Mouse (Mus musculus): ENCODE results near the gene Pknox1. TPM values are rescaled to one million over a fixed set of nuclear protein-coding genes. Genes with fewer than 3 reads are reported as not detected.
"Not testable (repeated sequence)": the region's sequence is repeated elsewhere in the genome, so short reads cannot be mapped to it uniquely, and the experiment has no call there.

The Pknox1 gene
- total RNA-seq, 2 experiments from 2014 or later: 14.3 to 16.2 TPM

GRCm38 (mm10) chr17:31607256-31607951 is 42.9 kb downstream of the Pknox1 start:
- intact Hi-C loops (cut with DNase I): no loop called here
- no peak overlapping the region for H3K4me3 ChIP-seq
- no peak for TF ChIP-seq CTCF (IDR thresholded peaks at IDR 0.05)
- no peak overlapping the region for H3K27ac ChIP-seq
- DNase-seq (ENCODE audit: extremely low spot score in 1 of 2, low spot score in 2 of 2): no peak

DNA sequence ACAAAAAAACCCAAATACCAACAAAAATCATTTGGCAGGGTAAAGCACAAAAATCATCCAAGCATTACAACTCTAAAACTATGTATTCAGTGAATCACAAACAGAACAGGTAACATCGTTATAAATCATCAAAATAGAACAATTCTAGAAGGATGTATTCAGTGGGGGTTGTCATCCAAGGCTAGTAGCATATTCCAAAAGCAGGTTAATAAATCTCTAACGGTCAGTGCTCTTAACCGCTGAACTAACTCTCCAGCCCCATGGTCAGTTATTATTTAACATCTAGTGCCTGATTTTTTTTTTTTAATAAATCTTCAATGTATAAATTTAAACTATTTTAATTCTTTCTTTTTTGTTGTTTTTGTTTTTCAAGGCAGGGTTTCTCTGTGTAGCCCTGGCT is 44.6 kb downstream of the Pknox1 start:
- DNase-seq (ENCODE audit: extremely low spot score in 1 of 2, low spot score in 2 of 2); intact Hi-C loops (cut with DNase I); H3K27ac ChIP-seq; H3K4me3 ChIP-seq: not testable (repeated sequence)

DNA sequence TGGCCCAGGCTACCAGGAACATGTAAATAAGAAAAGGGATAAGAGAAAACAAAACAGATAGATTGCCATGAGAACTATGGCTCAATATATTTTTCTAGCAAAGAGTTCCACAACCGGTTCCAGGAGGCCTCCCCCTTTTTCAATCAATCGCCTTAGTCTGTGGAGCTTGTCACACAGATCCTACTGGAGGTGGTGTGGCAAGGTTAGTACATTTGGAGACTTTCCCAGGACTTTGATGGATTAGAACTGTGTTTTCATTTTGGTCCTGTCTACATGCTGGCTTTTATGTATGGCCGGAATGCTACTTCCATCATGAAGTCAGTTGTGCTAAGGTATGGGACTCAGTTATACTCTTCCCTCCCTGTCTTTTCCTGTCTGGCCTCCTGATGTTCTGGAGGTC is 45.4 kb downstream of the Pknox1 start:
- TF ChIP-seq CTCF (IDR thresholded peaks at IDR 0.05): no peak
- intact Hi-C loops (cut with DNase I): no loop called here
- H3K27ac ChIP-seq: no peak overlapping the region
- no peak for DNase-seq (ENCODE audit: extremely low spot score in 1 of 2, low spot score in 2 of 2)
- no peak overlapping the region for H3K4me3 ChIP-seq

- intact Hi-C loops (cut with DNase I): no loop called here
- Histone ChIP-seq H3K27ac (no peak overlapping the region), H3K4me3 (no peak overlapping the region)
- TF ChIP-seq CTCF (IDR thresholded peaks at IDR 0.05): no peak
- DNase-seq (ENCODE audit: extremely low spot score in 1 of 2, low spot score in 2 of 2): no peak
Measured at GRCm38 (mm10) chr17:31613086-31613755, 48.7 kb downstream of the Pknox1 start.

GRCm38 (mm10) chr17:31623101-31623500 is 58.6 kb downstream of the Pknox1 start:
- no peak for TF ChIP-seq CTCF (IDR thresholded peaks at IDR 0.05)
- Histone ChIP-seq H3K4me3 (no peak overlapping the region), H3K27ac (no peak overlapping the region)
- DNase-seq (ENCODE audit: extremely low spot score in 1 of 2, low spot score in 2 of 2): no peak
- intact Hi-C loops (cut with DNase I): no loop called here

DNA sequence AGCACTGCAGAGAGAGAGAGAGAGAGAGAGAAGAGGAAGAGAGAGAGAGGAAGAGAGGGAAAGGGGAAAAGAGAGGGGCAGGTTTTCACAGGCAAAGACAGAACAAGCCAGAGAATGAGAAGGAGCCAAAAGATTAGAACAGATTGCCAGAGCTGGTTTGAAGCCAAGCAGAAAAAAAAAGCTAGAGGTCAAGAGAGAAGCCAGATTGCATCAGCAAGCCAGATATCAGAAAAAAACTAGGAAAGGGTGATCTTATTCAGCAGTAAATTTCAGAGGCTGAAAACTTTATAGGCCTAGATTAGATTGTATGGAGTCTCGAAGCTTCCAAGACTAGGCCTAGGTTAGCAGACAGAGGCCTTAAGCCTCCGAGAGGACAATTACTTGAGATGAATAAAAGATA is 63.4 kb downstream of the Pknox1 start:
- TF ChIP-seq CTCF (IDR thresholded peaks at IDR 0.05): no peak
- intact Hi-C loops (cut with DNase I): no loop called here
- no peak for DNase-seq (ENCODE audit: extremely low spot score in 1 of 2, low spot score in 2 of 2)
- H3K4me3 ChIP-seq: no peak overlapping the region
- no peak overlapping the region for H3K27ac ChIP-seq

DNA sequence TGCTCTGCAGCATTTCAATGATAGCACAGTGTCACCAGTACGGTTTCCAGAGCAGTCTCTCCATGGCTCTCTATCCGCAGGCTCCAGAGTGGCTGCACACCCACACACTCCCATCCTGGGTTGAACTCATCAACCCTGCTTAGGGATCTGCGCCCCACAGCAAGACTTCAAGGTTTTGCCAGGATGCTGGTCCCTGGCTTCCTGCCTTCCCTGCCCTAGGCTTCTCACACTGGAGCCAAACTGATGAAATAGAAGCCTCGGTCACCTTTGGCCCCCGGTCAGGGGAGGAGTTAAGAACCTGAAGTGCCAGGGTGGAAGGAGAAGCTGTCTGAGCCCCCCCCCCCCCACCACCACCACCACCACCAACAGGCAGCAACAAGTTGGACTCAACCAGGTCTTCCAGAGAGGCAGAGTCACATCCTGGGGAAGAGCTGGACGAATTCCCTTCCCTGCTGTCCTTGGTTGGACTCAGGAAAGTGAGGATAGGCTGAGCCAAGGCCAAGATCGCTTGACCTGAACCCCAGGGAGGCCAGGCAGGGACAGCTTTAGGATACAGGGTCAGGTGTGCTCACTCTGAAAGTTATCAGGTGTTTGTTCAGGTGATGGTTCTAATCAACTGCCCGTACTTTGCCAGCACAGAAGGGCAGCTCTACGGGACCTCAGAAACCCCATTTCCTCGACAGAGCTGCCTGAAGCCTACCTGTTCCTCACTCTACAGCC is 66.7 kb downstream of the Pknox1 start:
- DNase-seq (ENCODE audit: extremely low spot score in 1 of 2, low spot score in 2 of 2): no peak
- TF ChIP-seq CTCF (IDR thresholded peaks at IDR 0.05): no peak
- H3K4me3 ChIP-seq: no peak overlapping the region
- no peak overlapping the region for H3K27ac ChIP-seq
- intact Hi-C loops (cut with DNase I): no loop called here

DNA sequence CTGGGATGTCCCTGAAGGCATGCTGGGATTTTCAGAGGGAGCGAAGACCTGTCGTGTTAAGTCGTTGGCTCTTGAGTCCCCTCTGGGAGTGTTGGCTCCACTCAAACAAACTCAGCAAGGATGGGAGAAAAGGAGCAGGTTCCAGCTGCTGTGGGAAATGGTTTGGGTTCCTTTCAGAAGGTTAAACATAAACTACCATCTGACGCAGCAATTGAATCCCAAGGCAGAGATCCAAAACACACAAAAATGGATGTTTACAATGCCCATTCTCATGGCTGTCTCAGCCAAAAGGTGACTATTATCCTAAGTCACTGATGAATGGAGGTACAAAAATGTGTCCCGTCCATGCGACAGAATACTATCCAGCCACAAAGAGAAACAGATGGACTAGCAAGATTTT is 68.5 kb downstream of the Pknox1 start:
- no peak overlapping the region for H3K27ac ChIP-seq

GRCm38 (mm10) chr17:31634896-31635295 is 70.4 kb downstream of the Pknox1 start:
- H3K4me3 ChIP-seq: no peak overlapping the region
- no peak for DNase-seq (ENCODE audit: extremely low spot score in 1 of 2, low spot score in 2 of 2)
- intact Hi-C loops (cut with DNase I): no loop called here
- TF ChIP-seq CTCF (IDR thresholded peaks at IDR 0.05): no peak
- no peak overlapping the region for H3K27ac ChIP-seq

More for the DNA sequence above, 68.5 kb downstream of the Pknox1 start:
- no peak overlapping the region for H3K4me3 ChIP-seq
- no peak for TF ChIP-seq CTCF (IDR thresholded peaks at IDR 0.05)
- DNase-seq (ENCODE audit: extremely low spot score in 1 of 2, low spot score in 2 of 2): no peak
- intact Hi-C loops (cut with DNase I): no loop called here

- peak overlapping the region; percentile 47 for H3K4me3 ChIP-seq
- intact Hi-C loops (cut with DNase I): no loop called here
- DNase-seq (ENCODE audit: extremely low spot score in 1 of 2, low spot score in 2 of 2): no peak
- H3K27ac ChIP-seq: no peak overlapping the region
- TF ChIP-seq CTCF (IDR thresholded peaks at IDR 0.05): no peak
Measured at GRCm38 (mm10) chr17:31635781-31636180, 71.2 kb downstream of the Pknox1 start.

DNA sequence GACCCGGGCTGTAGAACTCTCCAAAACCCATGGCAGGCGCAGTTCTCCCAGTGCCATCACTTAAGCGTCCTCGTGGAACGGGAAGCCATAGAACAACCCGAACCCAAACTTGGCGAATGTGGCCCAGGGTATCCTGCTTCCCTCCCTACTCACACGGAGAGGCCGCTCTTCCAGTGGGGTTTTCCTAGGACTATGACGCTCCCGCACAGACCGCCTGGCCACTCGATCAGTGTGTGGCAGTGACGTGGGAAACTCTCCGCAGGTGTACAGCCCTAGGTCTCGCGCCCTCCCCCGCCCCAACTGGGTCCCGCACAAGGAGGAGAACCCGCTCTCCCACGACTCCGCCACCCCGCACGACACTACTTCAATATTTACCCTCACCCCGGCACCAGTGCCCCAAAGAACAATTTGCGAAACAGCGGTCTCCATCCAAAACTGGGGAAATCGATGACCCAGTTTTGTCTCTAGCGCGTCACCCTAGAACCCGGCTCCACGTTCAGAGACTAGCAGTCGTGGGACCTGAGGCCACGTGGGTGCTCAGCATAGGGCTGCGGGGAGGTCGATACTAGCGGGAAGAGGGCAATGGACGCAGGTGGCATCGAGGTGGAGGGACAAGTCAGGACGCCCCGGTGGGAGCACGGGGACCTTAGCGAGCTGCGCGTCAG is 71.9 kb downstream of the Pknox1 start:
- intact Hi-C loops (cut with DNase I): no loop called here
- Histone ChIP-seq H3K4me3 (peak overlapping the region; percentile 47), H3K27ac (peak overlapping the region; percentile 61; the same call in 1 of the 2 replicates)
- no peak for DNase-seq (ENCODE audit: extremely low spot score in 1 of 2, low spot score in 2 of 2)
- TF ChIP-seq CTCF (IDR thresholded peaks at IDR 0.05): no peak

All from left cerebral cortex, adult 2 months (tissue).